Mouse (Mus musculus) liver, postnatal 0 days (tissue): ENCODE measurements at regions not wholly inside any gene's neighbourhood (a gene's known extent, or its start where the extent isn't known, plus 50 kb on each side); places are given as distances from the start of the nearest gene placed in this dataset.

ENCODE experiments used
- ATAC-seq: fragments of 200-750 bp; cut with Nextera tagmentation; 2 replicates; pipeline ENCODE4 v1.8.0; 2017; ENCODE audit warnings: mild to moderate bottlenecking, moderate library complexity
- DNase-seq: peaks from one replicate; pipeline ENCODE4 v3.0.0-alpha.2; 2016
- H3K27ac ChIP-seq: fragments of 300-500 bp; sonication (generic); 2 replicates; pipeline ENCODE4 v1.5.1; 2014; ENCODE audit warnings: antibody characterized with exemption, moderate library complexity, mild to moderate bottlenecking, low read depth
- H3K27me3 ChIP-seq: fragments of 300-500 bp; sonication (generic); 2 replicates; pipeline ENCODE4 v1.6.1; 2014; ENCODE audit warnings: low read length, control low read depth, mixed read lengths; ENCODE audit not compliant: insufficient read depth
- H3K36me3 ChIP-seq: fragments of 300-500 bp; sonication (generic); replicated peaks from 2 replicates; pipeline ENCODE4 v1.6.1; 2014; ENCODE audit warnings: mild to moderate bottlenecking, control low read depth, low read length, moderate library complexity, mixed read lengths; ENCODE audit not compliant: insufficient read depth
- H3K4me1 ChIP-seq: fragments of 300-500 bp; sonication (generic); 2 replicates; pipeline ENCODE4 v1.6.1; 2014; ENCODE audit warnings: antibody characterized with exemption, mild to moderate bottlenecking, control low read depth; ENCODE audit not compliant: insufficient read depth
- H3K4me2 ChIP-seq: fragments of 300-500 bp; sonication (generic); 2 replicates; pipeline ENCODE4 v1.6.1; 2014; ENCODE audit warnings: low read depth, mild to moderate bottlenecking, low read length, moderate library complexity, mixed read lengths
- H3K4me3 ChIP-seq: fragments of 300-500 bp; sonication (generic); 2 replicates; pipeline ENCODE4 v1.5.1; 2014; ENCODE audit warnings: low read depth, low read length
- H3K9ac ChIP-seq: fragments of 300-500 bp; sonication (generic); replicated peaks from 2 replicates; pipeline ENCODE4 v1.6.1; 2014; ENCODE audit warnings: mild to moderate bottlenecking, moderate library complexity
- H3K9me3 ChIP-seq: fragments of 300-500 bp; sonication (generic); 2 replicates; pipeline ENCODE4 v1.6.1; 2016; ENCODE audit warnings: mild to moderate bottlenecking, control low read depth, low read length, mixed read lengths
- CTCF ChIP-seq: sonication (generic); IDR thresholded peaks from 2 replicates; pipeline ENCODE4 v1.5.1; 2016; ENCODE audit warnings: antibody characterized with exemption, low read depth
- EP300 ChIP-seq: IDR thresholded peaks from 2 replicates; pipeline ENCODE4 v1.6.1; 2016; ENCODE audit warnings: antibody characterized with exemption, low read depth, mild to moderate bottlenecking
- WGBS: fragments of 180-500 bp; shearing (Covaris S2); extraction: QIAGEN DNeasy Blood & Tissue Kit; methylation state at CpG from one replicate; pipeline ENCODE4 v1.1.7; 2014; ENCODE audit not compliant: insufficient replicate concordance; 5-methylcytosine and 5-hydroxymethylcytosine counted together

DNA sequence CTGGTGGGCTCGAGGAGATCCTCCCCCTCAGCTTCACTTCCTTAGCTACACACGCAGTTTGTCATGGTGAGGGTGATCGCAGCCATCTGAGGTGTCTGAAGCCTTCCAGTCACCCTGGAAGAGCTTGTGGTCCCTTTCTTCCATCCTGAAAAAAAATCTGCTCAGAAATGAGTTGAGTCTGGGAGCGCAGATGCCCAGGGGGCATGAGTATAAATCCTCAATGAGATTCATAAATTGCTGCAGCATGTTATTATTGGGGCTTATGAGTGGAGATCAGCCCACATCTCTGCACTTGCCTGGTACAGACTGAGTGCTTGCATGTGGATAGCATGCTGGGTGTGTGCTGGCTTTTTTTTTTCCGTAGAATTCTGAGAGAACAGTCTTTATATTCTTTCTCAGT, 247.6 kb downstream of the Enc1 start:
- Histone ChIP-seq H3K27ac (no peak overlapping the region), H3K36me3 (no peaks in the 10 kb centered on the region), H3K9ac (no peak overlapping the region), H3K9me3 (no peaks in the 10 kb centered on the region), H3K4me1 (no peaks in the 10 kb centered on the region), H3K4me3 (no peak overlapping the region), H3K4me2 (no peak overlapping the region), H3K27me3 (no peaks in the 10 kb centered on the region)
- WGBS = 58% methylated on average over 5 of the region's 5 CpGs
- no peak for DNase-seq
- no peak for ATAC-seq
- no peak for TF ChIP-seq CTCF
- no peak for TF ChIP-seq EP300

DNA sequence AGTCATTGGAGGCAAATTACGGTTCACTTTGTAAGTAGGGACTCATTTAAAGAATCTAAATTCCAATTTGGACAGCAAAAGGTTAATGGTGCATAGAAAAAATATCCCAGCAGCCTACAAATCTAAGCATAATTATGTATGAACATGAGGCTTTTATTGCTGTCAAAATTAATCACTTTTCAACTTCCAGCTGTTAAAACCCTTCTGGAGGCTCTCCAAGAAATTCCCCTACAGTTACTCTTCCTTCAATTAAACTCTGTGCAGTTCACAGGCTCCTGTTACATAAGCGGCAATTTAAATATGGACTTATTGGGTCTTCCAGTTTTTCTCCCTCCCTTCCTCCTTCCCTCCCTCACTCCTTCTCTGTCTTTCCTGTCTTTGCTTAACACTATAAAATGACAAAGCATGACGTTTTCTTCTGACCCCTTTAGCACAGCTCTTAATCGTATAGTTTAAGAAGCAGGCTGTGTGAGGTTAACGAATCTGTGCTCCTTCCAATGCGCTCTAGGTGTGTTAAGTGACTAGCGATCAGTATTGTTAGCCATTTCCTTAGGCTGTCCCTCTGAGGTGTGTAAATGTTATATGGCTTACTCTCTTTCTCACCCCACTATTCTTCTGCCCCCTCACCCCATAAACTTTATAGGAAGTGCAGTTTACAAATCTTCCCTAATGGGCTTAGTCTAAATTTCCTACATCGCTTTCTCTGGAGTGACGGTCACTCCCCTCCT, 247.0 kb downstream of the Enc1 start:
- 71% methylated on average over 9 of the region's 9 CpGs for WGBS
- no peaks in the 10 kb centered on the region for H3K27me3 ChIP-seq
- no peak overlapping the region for H3K27ac ChIP-seq
- ATAC-seq = no peak
- no peaks in the 10 kb centered on the region for H3K36me3 ChIP-seq
- H3K4me1 ChIP-seq = no peaks in the 10 kb centered on the region
- H3K4me2 ChIP-seq = no peak overlapping the region
- TF ChIP-seq CTCF (no peak), EP300 (no peak)
- no peak overlapping the region for H3K9ac ChIP-seq
- no peak for DNase-seq
- no peaks in the 10 kb centered on the region for H3K9me3 ChIP-seq
- no peak overlapping the region for H3K4me3 ChIP-seq

DNA sequence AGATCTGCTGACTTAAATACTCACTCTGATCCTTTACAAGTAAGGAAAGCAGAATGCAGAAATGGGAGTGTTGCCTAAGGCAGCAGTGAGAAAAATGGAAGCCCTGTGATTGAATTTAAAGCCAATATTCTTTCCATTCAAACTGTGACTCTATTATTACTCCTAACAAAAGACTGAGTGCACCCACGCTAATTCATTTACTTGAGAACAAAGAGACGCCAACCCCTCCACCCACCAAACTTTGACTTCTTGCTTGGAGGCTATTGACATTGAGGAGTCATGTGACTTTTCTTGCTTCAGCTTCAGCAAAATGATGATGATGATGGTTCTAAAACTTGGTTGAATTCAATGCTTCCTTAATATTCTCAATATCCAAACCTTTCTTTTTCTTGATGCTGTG, 245.6 kb downstream of the Enc1 start:
- Histone ChIP-seq H3K9ac (no peak overlapping the region), H3K4me2 (no peak overlapping the region), H3K27ac (no peak overlapping the region), H3K9me3 (no peaks in the 10 kb centered on the region), H3K4me3 (no peak overlapping the region), H3K4me1 (no peaks in the 10 kb centered on the region), H3K36me3 (no peaks in the 10 kb centered on the region), H3K27me3 (no peaks in the 10 kb centered on the region)
- ATAC-seq (no peak), DNase-seq (no peak)
- no peak for TF ChIP-seq CTCF
- TF ChIP-seq EP300 = no peak
- 79% methylated on average over 2 of the region's 2 CpGs for WGBS

DNA sequence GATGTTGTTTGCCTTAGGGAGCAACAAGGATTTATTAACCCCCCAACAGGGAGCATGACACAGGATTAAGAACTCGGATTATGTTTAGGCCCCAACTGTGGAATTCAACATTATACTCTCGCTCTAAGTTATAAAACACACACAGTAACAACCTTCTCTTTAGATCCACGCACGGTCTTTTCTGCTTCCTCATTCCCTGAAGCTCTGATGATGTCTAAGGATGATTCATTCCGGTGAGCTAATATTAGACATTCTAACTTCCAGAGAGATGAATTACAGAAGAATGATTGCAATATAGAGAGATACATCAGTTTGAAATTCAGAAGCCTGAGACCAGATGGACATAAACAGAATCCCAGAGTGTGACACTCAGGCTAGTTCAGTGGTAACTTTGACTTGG, 245.0 kb downstream of the Enc1 start:
- DNase-seq (no peak), ATAC-seq (no peak)
- Histone ChIP-seq H3K4me3 (no peak overlapping the region), H3K9ac (no peak overlapping the region), H3K27me3 (no peaks in the 10 kb centered on the region), H3K4me1 (no peaks in the 10 kb centered on the region), H3K4me2 (no peak overlapping the region), H3K9me3 (no peaks in the 10 kb centered on the region), H3K36me3 (no peaks in the 10 kb centered on the region), H3K27ac (no peak overlapping the region)
- 74% methylated on average over 5 of the region's 5 CpGs for WGBS
- TF ChIP-seq EP300 (no peak), CTCF (no peak)

DNA sequence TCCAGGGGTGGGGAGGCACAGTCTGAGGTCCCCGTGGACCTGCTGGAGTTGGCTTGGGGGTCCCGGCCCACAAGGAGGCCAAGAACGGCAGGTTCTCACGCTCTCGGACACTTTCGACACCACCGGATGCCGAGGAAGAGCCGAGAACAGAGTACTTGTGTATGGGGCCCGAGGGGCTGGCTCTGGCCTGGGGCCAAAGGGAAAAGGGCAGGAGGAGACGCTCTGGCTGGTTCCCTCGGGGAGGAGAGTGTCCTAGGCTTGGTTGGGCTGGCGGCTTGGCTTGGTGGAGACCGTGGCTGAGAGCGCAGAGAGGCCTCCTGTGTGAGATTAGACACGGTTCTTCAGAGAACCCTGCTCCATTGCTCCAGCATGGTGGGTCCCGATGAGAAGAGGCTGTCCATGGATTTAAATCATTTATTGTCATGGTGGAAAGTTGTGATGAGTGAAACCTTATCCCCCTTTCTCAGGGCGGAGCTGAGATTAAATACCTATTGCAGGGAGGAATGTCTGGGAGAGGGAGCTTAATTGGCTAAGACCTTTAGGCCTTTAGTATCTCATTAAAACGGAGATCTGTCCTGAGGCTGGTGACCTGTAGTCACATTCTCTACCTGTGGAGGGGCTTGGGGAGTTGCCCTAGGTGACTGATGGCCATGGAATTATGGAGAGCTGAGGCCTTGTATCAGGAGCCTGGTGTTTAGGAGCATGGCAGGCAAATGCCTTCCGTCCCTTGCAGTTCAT, 244.1 kb downstream of the Enc1 start:
- H3K9ac ChIP-seq = no peak overlapping the region
- TF ChIP-seq CTCF = no peak
- no peak for TF ChIP-seq EP300
- 85% methylated on average over 20 of the region's 20 CpGs for WGBS
- no peak overlapping the region for H3K4me2 ChIP-seq
- H3K36me3 ChIP-seq = no peaks in the 10 kb centered on the region
- DNase-seq (no peak), ATAC-seq (no peak)
- no peaks in the 10 kb centered on the region for H3K27me3 ChIP-seq
- no peaks in the 10 kb centered on the region for H3K4me1 ChIP-seq
- no peaks in the 10 kb centered on the region for H3K9me3 ChIP-seq
- H3K27ac ChIP-seq = no peak overlapping the region
- no peak overlapping the region for H3K4me3 ChIP-seq

DNA sequence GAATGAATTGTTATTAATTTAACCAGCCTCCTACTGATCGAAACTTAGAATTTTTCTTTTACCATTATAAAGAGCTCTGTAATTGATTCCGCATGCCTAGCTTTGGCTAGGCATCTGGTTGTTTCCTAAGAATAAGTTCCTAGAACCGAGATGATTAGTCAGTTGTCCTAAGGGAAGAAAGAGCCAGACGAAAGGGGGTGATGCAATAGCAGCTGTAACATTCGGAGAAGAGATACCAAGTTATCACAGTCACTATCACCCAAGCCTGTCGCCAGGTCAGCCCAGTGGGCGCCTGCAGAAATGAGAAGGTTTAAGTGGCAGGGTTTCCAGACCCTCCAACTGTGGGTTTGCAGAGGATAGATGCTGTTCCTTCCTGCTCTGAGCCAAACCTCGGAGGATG, 242.8 kb downstream of the Enc1 start:
- H3K4me1 ChIP-seq = no peaks in the 10 kb centered on the region
- DNase-seq = no peak

More for the DNA sequence above, 242.8 kb downstream of the Enc1 start:
- TF ChIP-seq CTCF (no peak), EP300 (no peak)
- Histone ChIP-seq H3K4me3 (no peak overlapping the region), H3K27ac (no peak overlapping the region), H3K36me3 (no peaks in the 10 kb centered on the region), H3K27me3 (no peaks in the 10 kb centered on the region), H3K9me3 (no peaks in the 10 kb centered on the region), H3K9ac (no peak overlapping the region), H3K4me2 (no peak overlapping the region)
- WGBS = 74% methylated on average over 8 of the region's 8 CpGs
- no peak for ATAC-seq
